Mouse (Mus musculus) limb, embryonic 14.5 days (tissue): ENCODE data around the gene Pcgf5. TPM values are rescaled to one million over a fixed set of nuclear protein-coding genes. Genes with fewer than 3 reads are reported as not detected.

Experiments used
- ATAC-seq: fragments of 200-750 bp; cut with Nextera tagmentation; 2 replicates; pipeline ENCODE4 v1.8.0; 2017; ENCODE audit warnings: low read depth, moderate number of reproducible peaks, moderate TSS enrichment; ENCODE audit not compliant: low FRiP score
- DNase-seq: peaks from one replicate; pipeline ENCODE4 v3.0.0-alpha.2; 2015; ENCODE audit warnings: low spot score
- H3K27ac ChIP-seq: fragments of 300-500 bp; sonication (generic); replicated peaks from 2 replicates; pipeline ENCODE4 v1.5.1; 2014; ENCODE audit warnings: low read depth, mild to moderate bottlenecking, low read length, moderate library complexity, mixed read lengths
- H3K27me3 ChIP-seq: fragments of 300-500 bp; sonication (generic); 2 replicates; pipeline ENCODE4 v1.6.1; 2014; ENCODE audit warnings: low read length, mixed read lengths; ENCODE audit not compliant: control insufficient read depth, insufficient read depth
- H3K36me3 ChIP-seq: fragments of 300-500 bp; sonication (generic); 2 replicates; pipeline ENCODE4 v1.6.1; 2014; ENCODE audit warnings: mild to moderate bottlenecking, low read length, moderate library complexity, mixed read lengths; ENCODE audit not compliant: control insufficient read depth, insufficient read depth
- H3K4me1 ChIP-seq: fragments of 300-500 bp; sonication (generic); 2 replicates; pipeline ENCODE4 v1.6.1; 2014; ENCODE audit warnings: antibody characterized with exemption, low read length, mixed read lengths; ENCODE audit not compliant: control insufficient read depth, insufficient read depth
- H3K4me2 ChIP-seq: fragments of 300-500 bp; sonication (generic); replicated peaks from 2 replicates; pipeline ENCODE4 v1.6.1; 2014; ENCODE audit warnings: low read depth, mild to moderate bottlenecking, low read length, moderate library complexity; ENCODE audit not compliant: severe bottlenecking
- H3K4me3 ChIP-seq: fragments of 300-500 bp; sonication (generic); replicated peaks from 2 replicates; pipeline ENCODE4 v1.5.1; 2014; ENCODE audit warnings: low read length
- H3K9ac ChIP-seq: fragments of 300-500 bp; sonication (generic); 2 replicates; pipeline ENCODE4 v1.6.1; 2014; ENCODE audit warnings: mild to moderate bottlenecking, low read depth, low read length, moderate library complexity; ENCODE audit not compliant: severe bottlenecking
- H3K9me3 ChIP-seq: fragments of 300-500 bp; sonication (generic); 2 replicates; pipeline ENCODE4 v1.6.1; 2016; ENCODE audit warnings: low read length; ENCODE audit not compliant: control insufficient read depth
- POLR2A ChIP-seq: fragments of 200-500 bp; IDR thresholded peaks from 2 replicates; pipeline ENCODE4 v1.8.0; 2012; ENCODE audit warnings: inconsistent platforms, mild to moderate bottlenecking, moderate library complexity, borderline replicate concordance; ENCODE audit not compliant: insufficient read depth, insufficient read length; ENCODE audit errors: extremely low read depth
- WGBS: fragments of 180-500 bp; shearing (Covaris S2); extraction: QIAGEN DNeasy Blood & Tissue Kit; methylation state at CpG from one replicate; pipeline ENCODE4 v1.1.7; 2014; 5-methylcytosine and 5-hydroxymethylcytosine counted together
- polyA plus RNA-seq, 2 experiments: library from polyadenylated mRNA; depleted of rRNA in 1 of 2; stranded (reverse) in 1 of 2; unstranded in 1 of 2; fragments of >200 nt; fragmentation: Nextera tagmentation in 1 of 2; extraction: Ambion mirVana in 1 of 2; gene quantifications; 2 replicates each; pipeline versions ENCODE4 v1.2.1 to v1.2.3; 2012 to 2014

The Pcgf5 gene
- polyA plus RNA-seq, 2 experiments = 3.6 to 6.0 TPM

GRCm38 (mm10) chr19:36388502-36388901, 40.4 kb downstream of the Pcgf5 start:
- Histone ChIP-seq H3K36me3 (no peaks in the 10 kb centered on the region), H3K9me3 (no peaks in the 10 kb centered on the region), H3K27ac (no peak overlapping the region), H3K9ac (no peak overlapping the region), H3K4me3 (no peak overlapping the region), H3K27me3 (no peaks in the 10 kb centered on the region), H3K4me1 (no peaks in the 10 kb centered on the region), H3K4me2 (no peak overlapping the region)
- 32% methylated on average over 5 of the region's 5 CpGs for WGBS
- ATAC-seq = no peak
- no peak for DNase-seq
- TF ChIP-seq POLR2A = no peak

- no peak for ATAC-seq
- Histone ChIP-seq H3K4me1 (no peaks in the 10 kb centered on the region), H3K9ac (no peak overlapping the region), H3K27me3 (no peaks in the 10 kb centered on the region), H3K27ac (no peak overlapping the region), H3K4me3 (no peak overlapping the region), H3K4me2 (no peak overlapping the region), H3K9me3 (no peaks in the 10 kb centered on the region), H3K36me3 (no peaks in the 10 kb centered on the region)
- TF ChIP-seq POLR2A = no peak
- DNase-seq = no peak
- WGBS = 68% methylated on average over 1 of the region's 1 CpGs
Measured at GRCm38 (mm10) chr19:36390714-36391113, 42.6 kb downstream of the Pcgf5 start.

- no peak overlapping the region for H3K27ac ChIP-seq
- no peak for TF ChIP-seq POLR2A
- no peak overlapping the region for H3K4me3 ChIP-seq
- H3K36me3 ChIP-seq = no peaks in the 10 kb centered on the region
- no peaks in the 10 kb centered on the region for H3K9me3 ChIP-seq
- ATAC-seq (no peak), DNase-seq (no peak)
- H3K4me2 ChIP-seq = no peak overlapping the region
- 72% methylated on average over 3 of the region's 3 CpGs for WGBS
- no peaks in the 10 kb centered on the region for H3K27me3 ChIP-seq
- no peaks in the 10 kb centered on the region for H3K4me1 ChIP-seq
- H3K9ac ChIP-seq = no peak overlapping the region
Measured at GRCm38 (mm10) chr19:36398500-36398899, 50.4 kb downstream of the Pcgf5 start.

DNA sequence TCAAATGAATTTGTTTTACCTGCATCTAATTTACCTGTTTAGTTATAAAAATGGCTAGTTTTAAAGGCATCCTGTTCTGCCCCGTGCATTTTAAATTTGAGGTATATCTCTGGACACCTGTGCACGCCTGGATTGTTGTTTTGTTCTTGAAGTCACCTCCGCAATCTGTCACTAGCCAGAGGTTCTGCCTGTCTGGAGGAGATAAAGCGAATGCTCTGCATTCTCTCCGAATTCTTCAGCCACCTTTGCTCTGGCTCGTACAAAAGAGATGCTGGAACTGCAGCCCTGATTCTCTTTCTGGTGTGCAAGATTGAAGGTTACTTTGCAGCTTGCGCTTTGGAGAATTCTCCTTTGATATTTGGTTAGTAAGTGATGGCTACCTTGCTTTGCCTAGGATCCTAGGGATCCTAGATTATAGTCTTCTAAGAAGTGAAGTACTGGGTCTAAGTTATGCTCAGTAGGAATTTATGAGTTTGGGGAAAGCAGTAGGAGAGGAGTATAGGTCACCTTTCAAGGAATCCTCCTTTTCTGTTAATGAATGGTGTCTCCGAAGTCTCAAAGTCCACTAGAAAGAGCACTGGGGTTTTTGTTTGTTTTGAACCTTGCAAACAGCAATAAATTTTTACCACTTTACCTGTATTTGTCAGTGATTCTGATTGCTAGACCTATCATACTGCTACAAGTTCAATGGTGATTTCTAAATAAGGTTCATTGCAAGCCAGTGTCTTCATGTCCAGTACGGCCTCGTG, 60.4 kb downstream of the Pcgf5 start:
- WGBS = 66% methylated on average over 10 of the region's 10 CpGs
- no peak for DNase-seq
- ATAC-seq = no peak
- Histone ChIP-seq H3K4me1 (no peaks in the 10 kb centered on the region), H3K4me3 (0 out of 2 replicates have a peak overlapping the region, but pooled peaks have one; percentile 62), H3K9me3 (no peaks in the 10 kb centered on the region), H3K27me3 (peaks cover 18% of the 10 kb centered on the region), H3K9ac (no peak overlapping the region), H3K36me3 (no peaks in the 10 kb centered on the region), H3K4me2 (no peak overlapping the region), H3K27ac (no peak overlapping the region)
- no peak for TF ChIP-seq POLR2A

DNA sequence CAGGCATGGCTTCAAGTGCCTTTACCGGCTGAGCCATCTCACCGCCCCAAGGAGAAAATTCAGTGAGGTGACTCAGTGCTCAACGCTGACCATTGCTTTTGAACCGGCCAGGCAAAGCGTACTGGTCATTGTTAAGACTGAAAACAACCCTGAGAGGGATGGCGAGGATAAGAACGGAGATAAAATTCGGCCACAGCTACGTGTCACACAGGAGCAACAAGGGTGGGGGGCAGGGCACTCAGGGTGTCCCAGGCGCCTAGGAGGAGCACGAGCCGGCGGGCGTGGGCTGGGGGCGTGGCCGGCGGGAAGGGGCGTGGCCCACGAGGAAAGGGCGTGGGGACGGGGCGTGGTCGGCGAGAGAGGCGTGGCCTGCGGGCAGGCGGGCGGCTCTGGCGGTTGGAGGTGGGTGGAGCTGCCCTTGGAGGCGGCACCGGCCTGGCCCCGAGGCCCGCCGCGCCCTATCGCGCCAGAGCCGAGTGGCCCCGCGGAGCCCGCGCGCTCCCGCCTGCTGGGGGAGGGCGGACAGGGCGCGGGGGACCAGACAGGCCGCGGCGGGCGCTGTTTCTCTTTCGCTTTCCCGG, 61.3 kb downstream of the Pcgf5 start:
- Histone ChIP-seq H3K9me3 (no peaks in the 10 kb centered on the region), H3K4me1 (no peaks in the 10 kb centered on the region), H3K36me3 (no peaks in the 10 kb centered on the region), H3K4me2 (peak overlapping the region; percentile 74), H3K27ac (no peak overlapping the region), H3K9ac (peak overlapping the region; percentile 54), H3K4me3 (peak overlapping the region; percentile 62), H3K27me3 (peaks cover 18% of the 10 kb centered on the region)
- TF ChIP-seq POLR2A = no peak
- peak; percentile 98 for ATAC-seq
- 1% methylated on average over 21 of the region's 53 CpGs for WGBS
- peak; percentile 72 for DNase-seq
